Mouse (Mus musculus) hindbrain, embryonic 14.5 days (tissue): ENCODE measurements around the gene Madcam1. TPM values are rescaled to one million over a fixed set of nuclear protein-coding genes. Genes with fewer than 3 reads are reported as not detected.

Experiments
- ATAC-seq: fragments of 200-750 bp; cut with Nextera tagmentation; 2 replicates; pipeline ENCODE4 v1.8.0; 2017; ENCODE audit warnings: moderate number of reproducible peaks, mild to moderate bottlenecking, moderate TSS enrichment, moderate library complexity; ENCODE audit not compliant: low FRiP score
- DNase-seq: peaks from one replicate; pipeline ENCODE4 v3.0.0-alpha.2; 2015; ENCODE audit warnings: low spot score
- H3K27ac ChIP-seq: fragments of 300-500 bp; sonication (generic); 2 replicates; pipeline ENCODE4 v1.5.1; 2014; ENCODE audit warnings: mild to moderate bottlenecking, moderate library complexity
- H3K27me3 ChIP-seq: fragments of 300-500 bp; sonication (generic); 2 replicates; pipeline ENCODE4 v1.6.1; 2014; ENCODE audit warnings: mild to moderate bottlenecking, low read length, mixed read lengths; ENCODE audit not compliant: control insufficient read depth, insufficient read depth
- H3K36me3 ChIP-seq: fragments of 300-500 bp; sonication (generic); replicated peaks from 2 replicates; pipeline ENCODE4 v1.6.1; 2014; ENCODE audit not compliant: control insufficient read depth, insufficient read depth
- H3K4me1 ChIP-seq: fragments of 300-500 bp; sonication (generic); replicated peaks from 2 replicates; pipeline ENCODE4 v1.6.1; 2014; ENCODE audit warnings: antibody characterized with exemption, low read length, mixed read lengths; ENCODE audit not compliant: control insufficient read depth, insufficient read depth
- H3K4me2 ChIP-seq: fragments of 300-500 bp; sonication (generic); replicated peaks from 2 replicates; pipeline ENCODE4 v1.6.1; 2014; ENCODE audit warnings: mild to moderate bottlenecking, moderate library complexity
- H3K4me3 ChIP-seq: fragments of 300-500 bp; sonication (generic); replicated peaks from 2 replicates; pipeline ENCODE4 v1.5.1; 2014; ENCODE audit warnings: mild to moderate bottlenecking, low read length
- H3K9ac ChIP-seq: fragments of 300-500 bp; sonication (generic); 2 replicates; pipeline ENCODE4 v1.6.1; 2014
- H3K9me3 ChIP-seq: fragments of 300-500 bp; sonication (generic); 2 replicates; pipeline ENCODE4 v1.6.1; 2016; ENCODE audit warnings: low read length; ENCODE audit not compliant: control insufficient read depth
- WGBS: fragments of 180-500 bp; shearing (Covaris S2); extraction: QIAGEN DNeasy Blood & Tissue Kit; methylation state at CpG from one replicate; pipeline ENCODE4 v1.1.7; 2014; 5-methylcytosine and 5-hydroxymethylcytosine counted together
- polyA plus RNA-seq: library from polyadenylated mRNA; unstranded; fragments of >200 nt; fragmentation: Nextera tagmentation; extraction: Ambion mirVana; gene quantifications from 2 replicates; pipeline ENCODE4 v1.2.1, GENCODE M21; 2014

Madcam1 gene
- 0.68 and 1.2 TPM in 2 replicates for polyA plus RNA-seq

GRCm38 (mm10) chr10:79664131-79664665, at the start of gene Madcam1:
Gene Madcam1 (plus strand): TSS chr10:79664559.
- no peak within 1 kb of the TSS for H3K4me2 ChIP-seq

DNA sequence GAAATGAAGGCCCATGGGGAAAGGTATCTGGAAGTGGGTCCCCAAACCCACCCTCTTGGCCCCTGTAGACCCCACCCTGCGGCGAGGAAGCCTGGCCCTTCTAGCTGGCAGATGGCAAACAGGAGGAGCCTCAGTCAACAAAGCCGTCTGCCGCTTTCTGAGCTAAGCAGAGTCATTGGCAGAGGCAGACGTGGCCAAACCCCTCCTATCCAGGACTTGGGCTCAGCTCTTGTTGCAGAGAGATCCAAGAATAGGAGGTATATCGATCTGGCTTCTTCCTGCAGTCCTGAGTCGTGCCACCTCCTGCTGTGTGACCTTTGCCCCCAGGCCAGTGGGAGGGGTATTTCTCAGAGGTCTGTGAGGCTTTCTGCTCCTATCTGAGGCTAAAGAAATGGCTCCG, 48.5 kb upstream of the Madcam1 start:
- Histone ChIP-seq H3K4me2 (no peak overlapping the region), H3K27ac (no peak overlapping the region), H3K4me3 (no peak overlapping the region), H3K27me3 (peaks cover 20% of the 10 kb centered on the region), H3K9me3 (no peaks in the 10 kb centered on the region), H3K4me1 (peaks cover 20% of the 10 kb centered on the region), H3K9ac (no peak overlapping the region), H3K36me3 (peaks cover 6% of the 10 kb centered on the region)
- 7% methylated on average over 8 of the region's 8 CpGs for WGBS
- DNase-seq = no peak
- ATAC-seq = no peak

More at GRCm38 (mm10) chr10:79664131-79664665, at the start of gene Madcam1:
- ATAC-seq (no peak), DNase-seq (peak; percentile 71)
- H3K4me3 ChIP-seq = no peak within 1 kb of the TSS
- WGBS = 14% methylated on average over 13 of the region's 13 CpGs
- no peak within 1 kb of the TSS for H3K9ac ChIP-seq
- no peaks in the 10 kb centered on the region for H3K27me3 ChIP-seq
- no peaks in the 10 kb centered on the region for H3K9me3 ChIP-seq
- peaks cover 6% of the 10 kb centered on the region; the same call in 1 of the 2 replicates for H3K4me1 ChIP-seq
- H3K27ac ChIP-seq = no peak within 1 kb of the TSS
- no peaks in the 10 kb centered on the region for H3K36me3 ChIP-seq

- H3K4me3 ChIP-seq = no peak overlapping the region
- ATAC-seq = no peak
- no peak overlapping the region for H3K9ac ChIP-seq
- no peak overlapping the region for H3K4me2 ChIP-seq
- no peak overlapping the region for H3K27ac ChIP-seq
- H3K27me3 ChIP-seq = peaks cover 20% of the 10 kb centered on the region
- peaks cover 20% of the 10 kb centered on the region for H3K4me1 ChIP-seq
- 85% methylated on average over 5 of the region's 5 CpGs for WGBS
- DNase-seq = no peak
- H3K36me3 ChIP-seq = peaks cover 6% of the 10 kb centered on the region
- H3K9me3 ChIP-seq = no peaks in the 10 kb centered on the region
Measured at GRCm38 (mm10) chr10:79616376-79616775, 48.0 kb upstream of the Madcam1 start.

GRCm38 (mm10) chr10:79623950-79624349, 40.4 kb upstream of the Madcam1 start:
- ATAC-seq = no peak
- H3K36me3 ChIP-seq = peaks cover 6% of the 10 kb centered on the region
- H3K27me3 ChIP-seq = no peaks in the 10 kb centered on the region
- no peak overlapping the region for H3K4me3 ChIP-seq
- H3K27ac ChIP-seq = no peak overlapping the region
- WGBS = 48% methylated on average over 12 of the region's 12 CpGs
- H3K9me3 ChIP-seq = no peaks in the 10 kb centered on the region
- H3K4me2 ChIP-seq = no peak overlapping the region
- no peak overlapping the region for H3K9ac ChIP-seq
- no peaks in the 10 kb centered on the region for H3K4me1 ChIP-seq
- DNase-seq = no peak

DNA sequence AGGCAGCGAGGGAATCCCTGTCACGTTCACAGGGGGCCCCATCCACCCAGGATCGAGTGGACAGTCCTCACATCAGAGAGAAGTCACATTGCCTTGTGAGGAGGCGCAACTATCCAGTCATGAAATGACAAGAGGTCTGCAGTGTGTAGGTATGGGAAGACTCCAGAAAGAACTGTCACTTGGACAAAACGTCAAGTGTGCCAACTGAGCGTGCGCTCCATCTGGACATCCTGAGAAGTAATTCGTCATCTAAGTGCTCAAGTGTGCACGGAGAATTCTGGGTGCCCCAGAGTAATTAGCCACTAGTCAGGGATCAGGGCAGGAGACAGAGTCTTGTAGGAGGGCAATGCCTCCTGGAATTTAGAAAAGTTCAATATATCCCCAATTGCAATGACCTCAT, 39.0 kb upstream of the Madcam1 start:
- no peaks in the 10 kb centered on the region for H3K4me1 ChIP-seq
- ATAC-seq (no peak), DNase-seq (no peak)
- no peaks in the 10 kb centered on the region for H3K27me3 ChIP-seq
- no peak overlapping the region for H3K4me2 ChIP-seq
- no peaks in the 10 kb centered on the region; the same call in none of the 2 replicates for H3K36me3 ChIP-seq
- H3K27ac ChIP-seq = no peak overlapping the region
- no peak overlapping the region for H3K4me3 ChIP-seq
- H3K9me3 ChIP-seq = no peaks in the 10 kb centered on the region
- no peak overlapping the region for H3K9ac ChIP-seq
- 74% methylated on average over 9 of the region's 9 CpGs for WGBS

GRCm38 (mm10) chr10:79626156-79626555, 38.2 kb upstream of the Madcam1 start:
- no peaks in the 10 kb centered on the region; the same call in 1 of the 2 replicates for H3K36me3 ChIP-seq
- no peak overlapping the region for H3K9ac ChIP-seq
- H3K27me3 ChIP-seq = no peaks in the 10 kb centered on the region
- no peak overlapping the region for H3K4me3 ChIP-seq
- DNase-seq (no peak), ATAC-seq (no peak; the same call in 1 of the 2 replicates)
- no peak overlapping the region for H3K27ac ChIP-seq
- no peaks in the 10 kb centered on the region for H3K9me3 ChIP-seq
- no peak overlapping the region for H3K4me2 ChIP-seq
- 80% methylated on average over 10 of the region's 10 CpGs for WGBS
- no peaks in the 10 kb centered on the region for H3K4me1 ChIP-seq

DNA sequence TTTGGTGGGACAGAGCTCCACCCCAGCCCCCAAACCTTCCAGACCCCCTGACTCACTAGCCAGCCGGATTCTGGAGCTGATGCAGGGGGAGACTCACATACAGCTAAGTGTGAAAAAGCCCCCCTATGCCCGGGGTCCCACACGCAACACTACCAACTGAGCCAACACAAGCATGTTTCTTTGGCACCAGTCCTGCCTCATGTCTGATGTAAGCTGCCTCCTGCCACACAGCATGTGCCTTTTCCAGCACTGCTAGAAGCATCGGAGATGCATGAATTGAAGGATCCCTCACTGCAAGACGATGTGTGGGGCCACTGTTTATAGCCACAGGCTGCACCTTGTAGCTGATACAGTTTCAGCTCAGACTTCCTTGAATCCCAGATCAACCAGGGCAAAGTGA, 36.0 kb upstream of the Madcam1 start:
- no peak for ATAC-seq
- Histone ChIP-seq H3K4me1 (no peaks in the 10 kb centered on the region), H3K9me3 (no peaks in the 10 kb centered on the region), H3K4me3 (no peak overlapping the region), H3K36me3 (no peaks in the 10 kb centered on the region), H3K9ac (no peak overlapping the region), H3K4me2 (no peak overlapping the region), H3K27me3 (no peaks in the 10 kb centered on the region), H3K27ac (no peak overlapping the region)
- 88% methylated on average over 5 of the region's 5 CpGs for WGBS
- no peak for DNase-seq

DNA sequence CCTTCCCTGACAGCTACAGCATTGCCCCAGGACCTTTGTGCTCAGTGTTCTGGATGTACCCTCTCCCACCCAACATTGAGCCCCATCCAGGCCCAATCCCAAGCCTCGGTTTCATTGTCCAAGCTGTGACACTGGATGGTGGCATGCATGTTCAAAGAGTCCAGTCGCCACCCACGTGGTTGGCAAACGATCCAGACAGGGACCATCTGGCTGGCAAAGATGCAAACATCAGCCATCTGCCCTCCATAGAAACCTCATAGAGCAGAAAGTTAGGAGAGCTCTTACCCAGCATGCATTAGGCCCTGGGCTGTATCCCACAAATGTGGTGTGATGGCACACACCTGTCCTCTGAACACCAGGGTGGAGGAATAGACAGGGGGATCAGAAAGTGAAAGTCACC, 32.9 kb upstream of the Madcam1 start:
- DNase-seq (peak; percentile 63), ATAC-seq (peak; percentile 22; the same call in 1 of the 2 replicates)
- no peak overlapping the region for H3K9ac ChIP-seq
- H3K27me3 ChIP-seq = no peaks in the 10 kb centered on the region
- H3K9me3 ChIP-seq = no peaks in the 10 kb centered on the region
- no peaks in the 10 kb centered on the region for H3K36me3 ChIP-seq
- 77% methylated on average over 4 of the region's 4 CpGs for WGBS
- H3K4me1 ChIP-seq = no peaks in the 10 kb centered on the region; the same call in 1 of the 2 replicates
- H3K4me2 ChIP-seq = no peak overlapping the region
- no peak overlapping the region for H3K4me3 ChIP-seq
- H3K27ac ChIP-seq = no peak overlapping the region

- 90% methylated on average over 17 of the region's 17 CpGs for WGBS
- no peaks in the 10 kb centered on the region for H3K36me3 ChIP-seq
- H3K9me3 ChIP-seq = no peaks in the 10 kb centered on the region
Measured at GRCm38 (mm10) chr10:79633006-79633777, 31.2 kb upstream of the Madcam1 start.

More at GRCm38 (mm10) chr10:79633006-79633777, 31.2 kb upstream of the Madcam1 start:
- no peak for DNase-seq
- peaks cover 4% of the 10 kb centered on the region for H3K4me1 ChIP-seq
- no peak overlapping the region for H3K27ac ChIP-seq
- no peak overlapping the region for H3K4me3 ChIP-seq
- no peak overlapping the region for H3K9ac ChIP-seq
- no peak overlapping the region for H3K4me2 ChIP-seq
- no peak for ATAC-seq
- H3K27me3 ChIP-seq = no peaks in the 10 kb centered on the region
